Mouse (Mus musculus): ENCODE measurements at regions not wholly inside any gene's neighbourhood (a gene's known extent, or its start where the extent isn't known, plus 50 kb on each side); places are given as distances from the start of the nearest gene placed in this dataset.
"Not testable (repeated sequence)": the region's sequence is repeated elsewhere in the genome, so short reads cannot be mapped to it uniquely, and the experiment has no call there.

GRCm38 (mm10) chr15:19778651-19779050, 670.4 kb upstream of the Cdh12 start:
- DNase-seq, result no peak

GRCm38 (mm10) chr15:19783883-19784282, 665.2 kb upstream of the Cdh12 start:
- DNase-seq, result no peak

GRCm38 (mm10) chr15:19806994-19807393, 642.1 kb upstream of the Cdh12 start:
- DNase-seq, result no peak

- DNase-seq, result no peak
These were observed 635.4 kb upstream of the Cdh12 start for GRCm38 (mm10) chr15:19813647-19814046.

GRCm38 (mm10) chr15:19856892-19857655, 592.0 kb upstream of the Cdh12 start:
- DNase-seq, result not testable (repeated sequence)

- no peak for DNase-seq
These were observed 591.4 kb upstream of the Cdh12 start for GRCm38 (mm10) chr15:19857656-19858006.

GRCm38 (mm10) chr15:19858668-19859067, 590.4 kb upstream of the Cdh12 start:
- DNase-seq, result no peak

GRCm38 (mm10) chr15:19863979-19864378, 585.1 kb upstream of the Cdh12 start:
- DNase-seq, result no peak

- DNase-seq, result no peak
These were observed 582.5 kb upstream of the Cdh12 start for GRCm38 (mm10) chr15:19866559-19866958.

- DNase-seq, result no peak
These were observed 580.0 kb upstream of the Cdh12 start for GRCm38 (mm10) chr15:19869041-19869440.

GRCm38 (mm10) chr15:19872611-19873010, 576.5 kb upstream of the Cdh12 start:
- DNase-seq, result peak; percentile 43
